Mouse (Mus musculus) E14TG2a.4 (cell line): Measurements from ENCODE around the gene Stx1b.

Experiments used
- CTCF ChIP-seq: conservative IDR thresholded peaks from 2 replicates; pipeline ENCODE4 v1.5.1; 2014; ENCODE audit warnings: low read length
- NANOG ChIP-seq: IDR thresholded peaks from 2 replicates; pipeline ENCODE4 v1.6.1; 2014; ENCODE audit warnings: borderline replicate concordance, low read length, mixed read lengths
- POU5F1 ChIP-seq: IDR thresholded peaks from 2 replicates; pipeline ENCODE4 v1.6.1; 2014; ENCODE audit warnings: low read length, borderline replicate concordance

GRCm38 (mm10) chr7:127858258-127858657 is 33.9 kb upstream of the Stx1b start:
- TF ChIP-seq CTCF = no peak
- no peak for TF ChIP-seq POU5F1
- TF ChIP-seq NANOG = no peak
